Mouse (Mus musculus) lung, postnatal 0 days (tissue): ENCODE measurements at regions not wholly inside any gene's neighbourhood (a gene's known extent, or its start where the extent isn't known, plus 50 kb on each side); places are given as distances from the start of the nearest gene placed in this dataset.
A peak's percentile ranks its signal among the peaks of the same experiment; 100 is the strongest.

Source experiments
- ATAC-seq: fragments of 200-750 bp; cut with Nextera tagmentation; 2 replicates; pipeline ENCODE4 v1.8.0; 2017; ENCODE audit warnings: moderate library complexity
- DNase-seq: peaks from one replicate; pipeline ENCODE4 v3.0.0-alpha.2; 2016; ENCODE audit warnings: low spot score
- H3K27ac ChIP-seq: fragments of 300-500 bp; sonication (generic); 2 replicates; pipeline ENCODE4 v1.5.1; 2014; ENCODE audit warnings: antibody characterized with exemption, mild to moderate bottlenecking, low read length, mixed read lengths
- H3K27me3 ChIP-seq: fragments of 300-500 bp; sonication (generic); replicated peaks from 2 replicates; pipeline ENCODE4 v1.6.1; 2014; ENCODE audit warnings: low read length, mixed read lengths; ENCODE audit not compliant: insufficient read depth
- H3K36me3 ChIP-seq: fragments of 300-500 bp; sonication (generic); 2 replicates; pipeline ENCODE4 v1.6.1; 2014; ENCODE audit warnings: low read length, mixed read lengths; ENCODE audit not compliant: insufficient read depth
- H3K4me1 ChIP-seq: fragments of 300-500 bp; sonication (generic); 2 replicates; pipeline ENCODE4 v1.6.1; 2014; ENCODE audit warnings: antibody characterized with exemption, low read depth, low read length, mixed read lengths; ENCODE audit not compliant: insufficient read depth
- H3K4me2 ChIP-seq: fragments of 300-500 bp; sonication (generic); replicated peaks from 2 replicates; pipeline ENCODE4 v1.6.1; 2014; ENCODE audit warnings: low read depth, mild to moderate bottlenecking, low read length, moderate library complexity, mixed read lengths
- H3K4me3 ChIP-seq: fragments of 300-500 bp; sonication (generic); 2 replicates; pipeline ENCODE4 v1.5.1; 2014; ENCODE audit warnings: low read depth, low read length
- H3K9ac ChIP-seq: fragments of 300-500 bp; sonication (generic); replicated peaks from 2 replicates; pipeline ENCODE4 v1.6.1; 2014; ENCODE audit warnings: low read depth, mild to moderate bottlenecking
- H3K9me3 ChIP-seq: fragments of 300-500 bp; sonication (generic); 2 replicates; pipeline ENCODE4 v1.6.1; 2016; ENCODE audit warnings: low read length, mixed read lengths
- CTCF ChIP-seq: IDR thresholded peaks from 2 replicates; pipeline ENCODE4 v1.5.1; 2016; ENCODE audit warnings: antibody characterized with exemption, mild to moderate bottlenecking
- EP300 ChIP-seq: IDR thresholded peaks from 2 replicates; pipeline ENCODE4 v1.6.1; 2016; ENCODE audit warnings: antibody characterized with exemption, mild to moderate bottlenecking, control low read depth
- WGBS: fragments of 180-500 bp; shearing (Covaris S2); extraction: QIAGEN DNeasy Blood & Tissue Kit; methylation state at CpG from one replicate; pipeline ENCODE4 v1.1.7; 2014; 5-methylcytosine and 5-hydroxymethylcytosine counted together

DNA sequence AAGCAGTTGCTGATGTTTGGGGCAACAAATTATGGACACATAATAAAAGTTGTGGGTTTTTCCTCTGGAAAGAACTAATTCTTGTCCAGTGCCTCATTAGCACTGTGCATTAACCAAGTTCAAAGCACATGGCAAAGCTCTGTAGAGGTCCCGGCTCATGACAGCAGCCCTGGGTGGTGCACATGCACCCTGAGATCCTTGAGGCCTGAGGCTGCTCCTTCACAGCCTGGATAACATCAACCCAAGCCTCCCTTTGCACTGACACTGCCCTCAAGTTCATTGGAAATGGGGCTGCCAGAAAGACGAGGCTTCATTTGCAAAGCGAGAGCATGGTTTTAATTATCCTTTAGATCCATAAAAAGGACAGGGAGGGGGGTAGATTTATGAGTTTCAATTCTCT, 216.3 kb downstream of the Ets1 start:
- Histone ChIP-seq H3K4me2 (no peak overlapping the region), H3K4me1 (no peaks in the 10 kb centered on the region), H3K9ac (no peak overlapping the region), H3K27me3 (no peaks in the 10 kb centered on the region), H3K9me3 (no peaks in the 10 kb centered on the region), H3K36me3 (no peaks in the 10 kb centered on the region), H3K4me3 (no peak overlapping the region), H3K27ac (no peak overlapping the region)
- DNase-seq (no peak), ATAC-seq (no peak)
- WGBS = 66% methylated on average over 3 of the region's 3 CpGs
- TF ChIP-seq CTCF (no peak), EP300 (no peak)

DNA sequence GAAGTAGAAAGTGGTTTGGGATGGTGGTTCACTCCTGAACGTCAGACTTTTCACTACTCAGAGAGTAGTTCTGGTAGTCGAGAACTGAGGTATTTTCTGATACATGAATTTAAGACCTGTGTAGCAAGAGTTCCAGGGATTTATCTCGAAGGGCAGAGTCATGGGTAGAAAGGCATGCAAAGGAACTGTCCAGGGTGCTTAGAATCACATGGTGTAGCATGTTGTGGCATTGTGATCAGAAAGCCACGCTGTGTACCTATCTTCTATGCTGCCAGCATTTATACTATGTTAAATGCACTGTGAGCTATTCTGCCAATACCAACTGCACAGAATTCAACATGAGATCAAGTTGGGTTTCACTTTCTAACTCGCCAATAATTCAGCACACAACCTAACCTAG, 227.3 kb downstream of the Ets1 start:
- H3K27ac ChIP-seq = no peak overlapping the region
- H3K9me3 ChIP-seq = no peaks in the 10 kb centered on the region
- no peaks in the 10 kb centered on the region for H3K27me3 ChIP-seq
- 64% methylated on average over 5 of the region's 5 CpGs for WGBS
- DNase-seq (peak; percentile 12), ATAC-seq (no peak)
- no peaks in the 10 kb centered on the region for H3K36me3 ChIP-seq
- no peaks in the 10 kb centered on the region for H3K4me1 ChIP-seq
- no peak overlapping the region for H3K9ac ChIP-seq
- no peak for TF ChIP-seq EP300
- no peak overlapping the region for H3K4me2 ChIP-seq
- no peak overlapping the region for H3K4me3 ChIP-seq

DNA sequence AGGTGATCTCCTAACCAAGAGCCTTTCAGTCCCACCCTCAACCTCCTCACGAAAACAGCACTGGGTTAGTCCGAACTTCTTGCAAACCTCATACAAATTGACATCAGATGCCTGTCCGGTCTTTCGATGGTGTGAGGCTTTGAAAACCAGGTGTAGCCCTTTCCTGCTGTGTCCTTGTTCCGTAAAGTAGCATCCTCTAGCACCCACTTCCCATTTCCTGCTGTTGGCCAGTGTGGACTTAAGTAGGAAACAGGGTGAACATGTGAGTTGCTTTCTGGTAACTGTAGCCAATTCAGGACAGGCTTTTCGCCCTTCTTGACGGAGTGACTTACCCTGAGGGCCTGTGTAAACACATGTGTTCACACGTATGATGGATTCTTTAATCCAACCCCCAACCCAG, 232.9 kb downstream of the Ets1 start:
- Histone ChIP-seq H3K4me3 (no peak overlapping the region), H3K9ac (no peak overlapping the region), H3K27me3 (no peaks in the 10 kb centered on the region), H3K4me1 (no peaks in the 10 kb centered on the region), H3K27ac (no peak overlapping the region), H3K4me2 (no peak overlapping the region), H3K9me3 (no peaks in the 10 kb centered on the region), H3K36me3 (no peaks in the 10 kb centered on the region)
- 70% methylated on average over 8 of the region's 8 CpGs for WGBS
- no peak for TF ChIP-seq CTCF
- TF ChIP-seq EP300 = no peak
- no peak for ATAC-seq
- no peak for DNase-seq

DNA sequence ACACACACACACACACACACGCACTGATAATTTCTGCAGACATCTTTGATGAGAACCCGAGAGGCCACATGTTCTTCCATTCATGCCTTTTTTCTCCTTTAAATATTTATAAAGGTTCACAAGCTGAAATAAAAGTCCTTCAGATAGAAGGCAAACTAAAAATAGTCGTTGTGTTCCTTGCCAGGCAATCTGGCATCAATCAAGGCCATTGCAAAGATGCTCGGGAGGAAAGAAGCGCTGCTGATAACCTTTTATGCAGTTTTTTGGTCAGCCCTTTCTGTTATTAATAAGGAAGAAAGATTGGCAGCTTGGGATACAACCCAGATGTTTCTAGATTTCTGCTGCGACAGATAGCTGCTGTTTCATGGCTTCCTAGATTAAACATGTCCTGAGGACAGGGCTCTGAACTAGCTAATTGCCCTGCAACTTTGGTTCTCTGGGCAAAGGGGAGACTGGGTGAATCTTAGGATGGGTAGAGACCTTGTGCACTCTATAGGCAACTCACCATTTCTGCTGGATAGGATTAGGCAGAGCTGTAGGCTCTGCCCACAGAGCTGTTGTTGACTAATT, 238.4 kb downstream of the Ets1 start:
- Histone ChIP-seq H3K9me3 (no peaks in the 10 kb centered on the region), H3K27me3 (no peaks in the 10 kb centered on the region), H3K36me3 (no peaks in the 10 kb centered on the region), H3K4me1 (0 out of 2 replicates have a peak, but pooled peaks cover 4% of the 10 kb centered on the region), H3K4me3 (no peak overlapping the region), H3K4me2 (no peak overlapping the region), H3K27ac (no peak overlapping the region), H3K9ac (no peak overlapping the region)
- 37% methylated on average over 6 of the region's 6 CpGs for WGBS
- DNase-seq (peak; percentile 12), ATAC-seq (no peak)
- TF ChIP-seq CTCF (no peak), EP300 (no peak)

DNA sequence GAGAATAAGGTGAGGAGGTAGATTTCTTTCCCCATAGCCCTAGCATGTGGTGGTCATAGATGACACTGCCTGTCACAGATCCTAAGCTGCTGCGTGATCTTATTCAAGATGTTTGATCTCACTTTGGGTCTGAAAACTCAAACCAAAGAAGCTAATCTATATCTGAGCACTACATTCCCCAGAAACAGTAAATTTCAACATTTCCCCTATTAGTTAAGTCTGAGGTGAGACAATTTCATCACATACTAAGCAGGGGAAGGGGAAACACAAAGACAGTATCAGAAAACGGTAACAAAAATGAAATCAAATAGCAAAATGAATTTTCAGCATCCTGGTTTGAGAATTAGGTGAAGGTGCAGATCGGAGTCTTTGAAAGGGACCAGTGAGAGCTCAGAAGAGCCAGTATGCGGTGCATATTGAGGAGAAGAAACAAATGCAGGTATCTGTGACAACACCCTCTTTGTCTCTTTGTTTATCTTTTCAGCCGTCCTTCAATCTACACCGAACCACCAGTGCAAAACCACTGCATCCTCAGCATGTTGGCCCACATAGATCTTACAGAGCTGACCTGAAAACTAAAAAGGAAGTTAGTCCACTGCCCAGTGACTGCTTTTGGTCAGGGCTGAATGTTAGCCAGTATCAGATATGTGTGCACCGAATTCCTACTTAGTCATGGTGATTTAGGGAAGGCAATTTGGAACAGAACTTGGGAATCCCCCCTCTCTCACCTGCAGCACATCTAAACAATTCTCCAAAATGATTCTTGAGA, 247.0 kb downstream of the Ets1 start:
- 64% methylated on average over 7 of the region's 7 CpGs for WGBS
- no peak overlapping the region for H3K4me3 ChIP-seq
- ATAC-seq = no peak
- H3K9ac ChIP-seq = no peak overlapping the region
- DNase-seq = no peak
- H3K4me1 ChIP-seq = no peaks in the 10 kb centered on the region
- no peaks in the 10 kb centered on the region for H3K9me3 ChIP-seq
- no peak overlapping the region for H3K4me2 ChIP-seq
- no peak overlapping the region for H3K27ac ChIP-seq
- TF ChIP-seq CTCF (no peak), EP300 (no peak)
- no peaks in the 10 kb centered on the region for H3K36me3 ChIP-seq
- no peaks in the 10 kb centered on the region for H3K27me3 ChIP-seq

DNA sequence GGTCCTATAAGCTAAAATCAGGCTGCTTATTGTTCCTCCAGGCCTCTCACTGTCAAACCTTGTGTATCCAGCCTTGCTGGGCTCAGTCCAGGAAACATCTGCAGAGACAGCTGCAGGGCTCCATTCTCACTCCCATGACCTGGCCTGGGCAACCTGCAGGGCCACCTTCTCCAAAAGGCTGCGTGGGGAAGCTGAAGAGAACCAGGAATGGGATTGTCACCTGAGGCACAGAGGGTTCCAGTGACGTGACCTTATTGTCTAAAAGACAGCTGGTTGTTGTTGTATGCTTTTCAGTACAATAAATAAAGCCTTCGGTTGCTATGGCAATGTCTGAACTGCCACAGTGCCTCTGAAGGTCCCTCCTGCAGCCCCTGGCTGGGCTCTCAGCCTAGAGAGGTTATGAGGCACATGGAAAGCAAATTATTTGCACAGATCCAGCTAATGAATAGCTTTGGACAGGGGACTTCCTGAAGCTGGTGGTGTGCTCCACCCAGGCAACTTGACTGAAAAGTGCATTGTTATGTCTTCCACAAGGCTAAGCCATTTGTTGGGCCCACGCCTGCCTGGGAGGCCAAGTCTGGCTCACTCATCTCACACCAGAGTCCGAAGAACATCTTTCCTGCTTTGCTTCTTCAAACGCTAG, 250.1 kb downstream of the Ets1 start:
- Histone ChIP-seq H3K9ac (no peak overlapping the region), H3K4me3 (no peak overlapping the region), H3K36me3 (no peaks in the 10 kb centered on the region), H3K27me3 (no peaks in the 10 kb centered on the region), H3K4me2 (no peak overlapping the region), H3K9me3 (no peaks in the 10 kb centered on the region), H3K27ac (no peak overlapping the region), H3K4me1 (no peaks in the 10 kb centered on the region)
- TF ChIP-seq EP300 (no peak; the same call in 1 of the 2 replicates), CTCF (no peak)
- peak; percentile 53 for DNase-seq
- ATAC-seq = peak; percentile 79
- WGBS = 52% methylated on average over 6 of the region's 6 CpGs
